Mouse (Mus musculus) left cerebral cortex, postnatal 25 days (tissue): ENCODE results near the gene Bicra. TPM values are rescaled to one million over a fixed set of nuclear protein-coding genes. Genes with fewer than 3 reads are reported as not detected.

Source experiments
- DNase-seq, 2 experiments: peaks; one replicate each; pipeline ENCODE4 v3.0.0; 2022; ENCODE audit warnings: low spot score in 2 of 2, mixed read lengths in 1 of 2
- intact Hi-C: fragments of 180-260 bp; cut with DNase I; formaldehyde crosslinking; loops from one replicate; pipeline ENCODE4 v1.15.1; 2025
- total RNA-seq, 2 experiments: library from RNA; stranded (reverse); gene quantifications; 2 replicates each; pipeline ENCODE4 v1.2.3; 2021

Gene Bicra
- 10 to 100 TPM; 12.6 to 14.3 TPM for total RNA-seq

DNA sequence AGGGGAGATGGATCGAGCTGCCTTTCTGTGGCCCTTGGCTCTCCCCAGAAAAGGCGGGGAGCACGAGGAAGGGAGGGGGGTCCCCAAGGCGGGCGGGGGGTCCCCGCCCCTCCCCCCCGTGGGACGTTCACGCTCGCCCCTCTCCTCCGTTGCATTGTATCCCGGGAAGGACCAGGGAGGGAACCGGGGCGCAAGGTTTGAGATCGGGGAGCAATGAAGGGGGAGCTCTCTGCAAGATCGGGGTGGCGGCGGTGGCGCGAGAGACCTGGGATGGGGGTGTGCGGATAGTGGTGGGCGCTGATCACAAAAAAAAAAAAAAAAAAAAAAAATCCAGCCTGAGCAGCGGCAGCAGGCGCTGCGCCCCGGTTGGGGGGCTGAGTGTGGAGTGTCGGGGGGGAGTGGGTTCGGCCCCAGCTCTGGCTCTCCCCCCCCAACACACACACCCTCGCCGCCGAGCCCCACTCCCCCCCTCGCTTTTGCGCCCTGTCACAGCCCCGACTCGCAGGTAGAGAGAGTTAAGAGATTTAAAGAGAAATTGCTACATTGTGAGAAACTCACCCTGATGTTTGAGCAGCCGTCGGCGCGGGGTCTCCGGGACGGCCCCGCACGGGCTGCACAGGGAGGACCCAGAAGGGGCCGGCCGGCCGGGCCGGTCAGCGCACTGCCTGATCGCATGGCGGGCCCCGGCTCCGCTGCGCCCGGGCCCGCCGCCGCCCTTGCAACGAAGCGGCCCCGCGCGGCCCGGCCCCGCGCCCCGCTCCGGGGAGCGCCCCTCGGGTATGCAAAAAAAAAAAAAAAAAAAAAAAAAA, at the start of gene Bicra:
Bicra (minus strand) TSS at position 584 of the 809 bp plus-strand sequence.
- DNase-seq = peak; percentile 81
- intact Hi-C loops = loop anchor here (2.0 kb wide), 1 partner anchor 45 kb away; no protein-coding TSS in a partner anchor

DNA sequence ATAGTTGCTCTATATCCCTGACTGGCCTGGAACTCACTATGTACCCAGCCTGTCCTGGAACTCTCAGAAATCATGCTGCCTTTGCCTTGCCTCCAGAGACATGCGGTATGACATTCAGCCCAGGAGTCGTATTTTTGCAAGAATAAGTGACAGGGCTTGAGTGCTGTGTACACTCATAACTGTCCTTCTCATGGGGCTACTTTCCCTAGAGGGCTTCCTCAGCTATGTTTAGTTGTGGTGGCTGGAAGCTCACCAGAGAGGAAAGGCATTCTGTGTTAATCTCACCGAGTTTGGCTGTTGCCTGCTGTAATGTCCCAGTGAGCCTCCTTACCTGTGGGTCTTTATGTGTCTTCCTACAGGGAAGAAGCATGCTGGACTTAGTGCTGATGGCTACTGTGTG, 46.9 kb upstream of the Bicra start:
- intact Hi-C loops = no loop called here
- no peak for DNase-seq

DNA sequence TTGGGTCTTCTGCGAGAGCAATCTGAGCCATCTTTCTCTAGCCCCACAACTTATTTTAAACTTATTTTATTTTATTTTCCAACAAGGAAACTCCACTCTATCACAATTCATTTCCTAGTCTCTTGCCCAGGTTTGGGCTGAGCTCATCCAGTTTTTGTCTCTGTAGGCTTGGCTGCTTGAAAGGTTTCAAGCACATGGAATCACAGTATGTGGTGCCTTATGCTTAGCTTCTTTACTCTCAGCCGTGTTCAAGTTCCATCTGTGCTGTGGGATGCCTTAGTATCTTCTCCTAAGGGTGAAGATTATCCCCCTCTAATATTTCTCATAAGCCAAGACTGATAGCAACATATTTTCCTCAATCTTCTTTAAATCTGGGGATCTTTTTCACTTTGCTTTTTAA, 39.9 kb upstream of the Bicra start:
- intact Hi-C loops = no loop called here
- DNase-seq = no peak

DNA sequence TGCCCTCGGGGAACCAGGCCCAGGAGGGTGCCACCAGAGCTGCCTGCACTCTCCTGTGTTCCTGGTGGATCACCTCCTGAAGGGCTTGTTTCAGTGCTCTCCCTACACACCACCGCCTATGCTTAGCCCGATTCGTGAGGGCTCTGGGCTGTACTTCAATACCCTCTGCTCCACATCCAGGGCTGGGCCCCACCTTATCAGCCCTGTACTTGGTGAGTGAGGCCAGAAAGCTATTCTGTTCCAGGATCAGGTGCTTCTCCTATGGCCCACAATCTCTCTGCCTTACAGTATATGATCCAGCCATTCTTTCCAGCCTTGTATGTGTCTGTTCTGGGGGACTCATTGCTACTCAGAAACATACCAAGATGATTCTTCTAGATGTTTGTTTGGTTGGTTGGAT, 35.6 kb upstream of the Bicra start:
- intact Hi-C loops = no loop called here
- no peak for DNase-seq

DNA sequence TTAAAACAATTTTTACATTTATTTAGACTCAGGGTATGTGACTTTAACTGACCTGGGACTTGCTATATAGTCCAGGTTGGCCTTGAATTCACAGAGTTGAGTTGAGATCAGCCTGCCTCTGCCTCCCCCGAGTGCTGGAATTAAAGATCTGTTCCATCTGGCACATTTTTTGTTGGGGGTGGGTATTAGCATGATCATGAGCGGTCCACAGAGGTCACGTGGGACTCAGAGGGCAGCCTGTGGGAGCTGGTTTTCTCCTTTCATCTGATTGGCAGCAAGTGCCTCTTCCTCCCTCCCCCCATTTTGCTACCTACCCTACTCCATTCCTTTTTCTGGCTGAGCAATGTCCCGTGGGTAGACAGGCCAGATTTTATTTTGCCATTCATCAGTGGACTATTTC, 32.9 kb upstream of the Bicra start:
- intact Hi-C loops = no loop called here
- DNase-seq = no peak

DNA sequence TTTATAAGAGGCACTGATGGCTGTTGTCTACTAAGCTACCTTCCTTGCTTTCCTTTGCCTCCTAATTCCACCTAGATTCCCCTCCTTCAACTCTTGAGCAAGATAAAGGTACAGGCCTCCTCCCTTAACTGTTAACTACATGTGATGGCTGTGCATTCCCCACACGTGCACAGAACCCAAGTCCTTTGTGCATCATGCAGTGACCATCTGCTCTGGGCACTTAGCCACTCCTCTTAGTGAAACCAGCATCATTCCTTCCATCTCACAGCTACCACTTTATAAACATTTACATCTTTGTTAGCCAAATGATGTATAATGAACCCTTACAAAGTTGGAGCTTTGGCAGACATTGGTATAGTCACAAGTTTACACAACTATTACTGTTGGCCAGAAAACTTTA, 32.2 kb upstream of the Bicra start:
- intact Hi-C loops = no loop called here
- DNase-seq = no peak

DNA sequence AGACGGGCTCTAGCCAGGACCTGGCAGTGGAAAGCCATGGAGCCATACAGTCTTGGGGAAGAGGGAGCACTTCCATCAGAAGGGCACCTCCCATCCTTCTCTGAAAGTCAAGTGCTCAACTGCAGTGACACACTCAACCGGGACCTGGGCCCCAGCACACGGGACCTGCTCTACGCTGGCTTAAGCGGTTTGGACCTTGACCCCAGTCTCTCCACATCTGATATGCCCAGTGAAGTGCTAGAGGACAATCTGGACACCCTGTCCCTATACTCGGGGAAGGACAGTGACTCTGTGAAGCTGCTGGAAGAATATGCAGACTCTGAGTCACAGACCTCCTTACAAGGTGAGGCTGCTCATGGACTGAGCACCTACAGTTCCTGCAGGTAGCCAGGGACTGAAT, 24.2 kb upstream of the Bicra start:
- no peak for DNase-seq
- intact Hi-C loops = no loop called here

DNA sequence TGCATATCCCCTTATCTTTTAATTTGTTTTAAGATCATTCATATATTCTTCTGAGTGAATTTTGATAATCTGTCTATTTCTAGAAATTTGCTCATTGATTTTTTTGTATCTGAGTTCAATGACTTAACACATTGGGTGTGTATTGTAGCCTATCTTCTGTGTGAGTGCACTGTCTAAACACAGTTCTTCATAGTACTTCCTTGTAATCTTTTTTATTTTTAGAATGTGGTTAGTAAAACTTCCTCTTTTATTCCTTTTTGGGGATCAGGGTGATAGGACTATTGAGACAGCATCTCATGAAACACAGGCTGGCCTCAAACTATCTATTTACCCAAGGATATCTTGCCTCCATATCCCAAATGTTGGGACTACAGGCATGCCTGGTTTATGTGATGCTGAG, 23.1 kb upstream of the Bicra start:
- DNase-seq = no peak
- intact Hi-C loops = no loop called here

DNA sequence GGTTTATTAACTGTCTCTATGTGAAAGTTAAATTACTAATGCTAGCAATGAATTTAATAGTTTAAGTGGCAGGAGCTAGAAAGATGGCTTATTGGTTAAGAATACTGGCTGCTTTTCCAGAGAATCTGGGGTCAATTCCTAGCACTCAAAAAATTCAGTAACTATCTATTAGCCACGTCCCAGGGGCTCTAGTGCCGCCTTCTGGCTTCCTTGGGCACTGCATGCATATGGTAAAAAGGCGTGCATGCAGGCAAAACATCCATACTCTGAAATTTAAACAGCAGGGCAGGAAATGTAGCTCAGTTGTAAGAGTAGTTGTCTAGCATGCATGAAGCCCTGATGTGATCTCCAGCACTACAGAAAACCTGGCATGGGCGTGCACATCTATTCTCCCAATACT, 15.8 kb upstream of the Bicra start:
- intact Hi-C loops = loop anchor here (10.0 kb wide), 1 partner anchor 201 kb away; no protein-coding TSS in a partner anchor
- DNase-seq = no peak

DNA sequence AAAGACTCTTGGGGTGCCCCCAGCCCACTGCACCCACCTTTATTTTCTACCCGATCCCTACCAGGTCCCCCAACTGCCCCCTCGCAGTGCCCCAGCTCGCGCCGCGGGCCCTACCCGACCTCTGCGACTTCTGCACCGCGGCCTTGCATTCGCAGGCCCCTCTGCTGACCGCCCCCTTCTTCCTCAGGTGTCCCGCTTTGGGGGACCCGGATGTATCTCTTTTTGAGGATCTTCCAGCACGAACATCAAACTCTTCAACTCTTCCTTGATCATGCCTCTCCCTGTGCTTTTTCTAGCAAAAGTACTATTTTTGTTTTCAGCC, 14.3 kb upstream of the Bicra start:
- DNase-seq = no peak
- intact Hi-C loops = loop anchor here (10.0 kb wide), 1 partner anchor 203 kb away; no protein-coding TSS in a partner anchor

DNA sequence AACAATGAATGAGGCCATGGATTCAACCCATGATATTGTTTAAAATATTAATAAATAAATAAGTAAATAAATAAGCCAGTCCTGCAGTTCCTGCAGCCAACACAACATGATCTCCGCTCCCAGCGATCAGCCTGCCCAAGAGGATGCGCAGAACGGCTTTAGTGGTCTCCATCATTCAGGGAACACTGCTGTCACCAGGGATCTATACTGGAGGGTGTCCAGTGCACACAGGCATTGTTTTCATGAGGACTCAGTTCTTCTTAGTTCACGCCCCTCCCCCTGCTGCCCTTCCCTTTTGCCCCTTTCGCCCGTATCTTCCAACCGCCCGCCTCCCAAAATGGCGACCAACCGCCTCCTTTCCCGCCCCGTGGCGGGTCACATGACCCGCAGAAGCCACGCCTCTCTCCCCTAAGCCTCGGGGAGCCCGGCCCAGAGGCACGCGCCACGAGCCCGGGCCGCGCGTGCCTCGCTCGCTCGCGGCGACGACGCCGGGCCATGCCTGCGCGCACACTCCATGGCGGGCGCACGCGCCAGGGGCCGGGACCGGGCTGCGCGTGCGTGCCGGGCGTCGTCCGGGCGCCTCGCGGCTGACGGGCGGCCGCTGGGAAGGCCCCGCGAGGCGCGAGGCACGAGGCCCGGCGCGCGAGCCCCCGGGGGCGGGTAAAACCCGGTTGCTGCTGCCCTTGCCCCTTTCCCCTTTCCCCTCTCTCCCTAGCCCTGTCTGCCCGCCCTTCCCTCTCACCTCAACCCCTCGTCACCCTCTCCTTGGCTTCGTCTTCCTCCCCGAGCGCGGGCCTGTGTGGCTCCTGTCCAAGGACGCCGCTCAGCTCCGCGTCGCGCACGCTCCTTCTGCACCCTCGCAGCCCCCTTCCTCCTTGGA, 13.7 kb upstream of the Bicra start, which contains the start of gene Zfp541:
Zfp541 (plus strand) TSS at position 596 of the 880 bp plus-strand sequence.
- no peak for DNase-seq
- intact Hi-C loops = loop anchor here (10.0 kb wide), 1 partner anchor 203 kb away; no protein-coding TSS in a partner anchor

DNA sequence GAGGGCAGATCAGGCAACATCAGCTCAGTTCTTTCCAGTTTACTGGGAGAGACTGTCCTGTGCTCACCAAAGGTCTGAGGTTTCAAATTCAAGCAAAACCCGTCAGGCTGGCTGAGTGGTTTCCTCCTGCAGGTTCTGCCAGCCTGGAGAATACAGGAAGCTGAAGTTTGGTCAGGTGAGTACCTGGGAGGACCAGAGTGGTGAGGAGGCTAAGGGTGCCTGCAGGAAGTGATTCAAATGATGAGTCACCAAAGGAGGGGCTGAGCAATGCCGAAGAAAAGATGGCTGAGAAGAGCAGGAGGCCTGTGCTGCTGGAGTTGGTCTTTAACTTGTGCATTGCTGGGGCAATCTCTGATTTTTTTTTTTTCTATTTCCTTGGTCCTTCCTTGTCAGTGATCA, 9.4 kb upstream of the Bicra start:
- intact Hi-C loops = loop anchor here (5.0 kb wide), 1 partner anchor 100 kb away; no protein-coding TSS in a partner anchor
- DNase-seq = no peak

DNA sequence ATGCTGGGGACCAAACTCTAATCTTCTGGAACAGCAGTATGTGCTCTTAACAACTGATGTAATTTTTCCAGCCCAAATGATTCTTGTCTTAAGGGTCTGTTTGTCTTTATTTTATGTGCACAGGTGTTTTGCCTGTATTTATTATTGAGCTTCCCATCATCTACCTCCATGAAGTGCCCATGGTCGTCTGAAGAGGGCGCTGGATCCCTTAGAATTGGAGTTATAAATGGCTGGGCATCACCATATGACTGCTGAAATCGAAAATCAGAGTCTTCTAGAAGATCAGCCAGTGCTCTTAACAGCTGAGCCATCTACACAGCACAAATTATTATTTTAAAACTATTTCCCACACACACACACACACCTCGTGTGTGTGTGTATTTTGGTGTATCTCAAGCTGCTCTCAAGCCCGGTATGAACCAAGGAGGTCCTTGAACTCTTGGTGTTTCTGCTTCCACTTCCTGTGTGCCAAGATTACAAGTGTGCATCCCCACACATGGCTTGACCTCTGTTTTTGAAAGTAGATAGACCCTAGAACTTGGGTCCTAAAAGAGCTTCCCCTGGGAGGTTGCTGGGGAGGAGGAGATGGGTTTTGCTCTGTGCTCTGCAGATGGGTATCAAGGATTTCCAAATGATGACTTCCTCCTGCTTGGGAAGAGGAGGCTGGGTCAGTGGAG, 8.9 kb upstream of the Bicra start:
- peak; percentile 41 to 62 for DNase-seq
- intact Hi-C loops = loop anchor here (5.0 kb wide), 1 partner anchor 101 kb away; no protein-coding TSS in a partner anchor

DNA sequence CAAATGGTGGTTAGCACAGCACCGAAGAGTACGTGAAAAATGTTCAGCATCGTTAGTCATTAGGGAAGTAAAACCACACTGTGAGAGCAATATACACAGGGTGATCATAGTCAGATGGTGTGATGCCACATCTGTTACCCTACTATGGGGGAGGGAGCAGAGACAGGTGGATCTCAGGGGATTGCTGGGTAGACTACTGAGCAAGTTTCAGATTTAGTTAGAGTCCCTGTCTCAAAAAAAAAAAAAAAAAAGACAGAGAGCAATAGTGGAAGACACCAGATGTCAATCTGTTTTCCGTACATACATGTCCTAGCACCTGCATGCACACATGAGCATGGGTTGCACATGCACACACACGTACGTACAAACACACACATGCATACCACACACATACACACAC, 7.9 kb upstream of the Bicra start:
- DNase-seq = no peak
- intact Hi-C loops = loop anchor here (5.0 kb wide), 1 partner anchor 102 kb away; no protein-coding TSS in a partner anchor

DNA sequence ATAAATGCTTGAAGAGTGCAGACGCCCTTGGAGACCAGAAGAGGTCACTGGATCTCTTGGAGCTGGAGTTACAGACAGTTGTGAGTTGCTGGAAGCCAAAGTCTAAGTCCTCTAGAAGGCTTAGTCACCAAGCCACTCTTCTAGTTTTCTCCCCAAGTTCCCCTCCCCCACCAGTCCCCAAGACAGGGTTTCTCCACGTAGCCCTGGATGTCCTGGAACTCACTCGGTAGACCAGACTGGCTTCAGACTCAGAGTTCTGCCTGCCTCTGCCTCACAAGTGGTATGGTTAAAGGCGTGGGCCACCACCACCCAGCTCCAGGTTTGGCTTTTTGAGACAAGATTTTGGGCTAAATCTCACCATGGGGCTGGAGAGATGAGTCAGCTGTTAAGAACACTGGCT, 7.2 kb upstream of the Bicra start:
- DNase-seq = no peak
- intact Hi-C loops = loop anchor here (5.0 kb wide), 1 partner anchor 102 kb away; no protein-coding TSS in a partner anchor

DNA sequence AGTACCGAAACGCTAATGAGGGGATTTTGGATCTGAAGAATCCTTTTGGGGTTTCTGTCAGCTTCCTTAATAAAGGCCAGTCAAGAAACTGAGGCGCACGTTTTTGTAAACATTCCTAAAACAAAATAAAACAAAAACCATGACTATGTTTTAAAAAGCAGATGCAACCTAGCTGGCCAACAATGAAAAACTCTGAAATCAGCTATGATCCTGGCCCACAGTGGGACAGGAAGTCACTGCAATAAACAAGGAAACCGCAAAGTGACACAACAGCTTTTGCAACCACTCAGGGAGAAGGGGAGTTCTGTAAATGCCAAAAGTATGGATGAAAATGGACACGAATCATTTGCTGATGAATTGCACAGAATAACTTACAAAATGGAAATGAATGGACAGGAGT, 5.4 kb upstream of the Bicra start:
- intact Hi-C loops = no loop called here
- DNase-seq = no peak

DNA sequence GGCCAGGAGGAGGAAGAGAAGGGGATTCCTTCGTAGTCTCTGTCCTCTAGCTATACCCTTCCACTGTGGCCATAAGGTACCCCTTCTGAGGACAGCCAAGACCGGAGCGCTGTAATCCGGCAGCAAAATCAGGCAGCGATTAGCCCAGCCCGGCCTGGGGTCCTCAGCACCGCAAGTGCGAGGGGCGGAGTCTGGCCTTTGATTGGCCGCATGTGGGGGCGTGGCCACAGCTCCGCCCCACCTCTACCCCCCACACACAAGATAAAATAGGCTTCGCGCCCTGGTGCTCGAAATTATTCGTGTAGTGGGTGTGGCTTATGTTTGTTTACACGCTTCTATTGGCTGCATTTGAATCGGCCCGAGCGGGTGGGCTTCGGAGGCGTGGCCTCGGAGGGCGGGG, 5.0 kb upstream of the Bicra start:
- peak; percentile 90 to 93 for DNase-seq
- intact Hi-C loops = loop anchor here (1.0 kb wide), 1 partner anchor 69 kb away; no protein-coding TSS in a partner anchor

DNA sequence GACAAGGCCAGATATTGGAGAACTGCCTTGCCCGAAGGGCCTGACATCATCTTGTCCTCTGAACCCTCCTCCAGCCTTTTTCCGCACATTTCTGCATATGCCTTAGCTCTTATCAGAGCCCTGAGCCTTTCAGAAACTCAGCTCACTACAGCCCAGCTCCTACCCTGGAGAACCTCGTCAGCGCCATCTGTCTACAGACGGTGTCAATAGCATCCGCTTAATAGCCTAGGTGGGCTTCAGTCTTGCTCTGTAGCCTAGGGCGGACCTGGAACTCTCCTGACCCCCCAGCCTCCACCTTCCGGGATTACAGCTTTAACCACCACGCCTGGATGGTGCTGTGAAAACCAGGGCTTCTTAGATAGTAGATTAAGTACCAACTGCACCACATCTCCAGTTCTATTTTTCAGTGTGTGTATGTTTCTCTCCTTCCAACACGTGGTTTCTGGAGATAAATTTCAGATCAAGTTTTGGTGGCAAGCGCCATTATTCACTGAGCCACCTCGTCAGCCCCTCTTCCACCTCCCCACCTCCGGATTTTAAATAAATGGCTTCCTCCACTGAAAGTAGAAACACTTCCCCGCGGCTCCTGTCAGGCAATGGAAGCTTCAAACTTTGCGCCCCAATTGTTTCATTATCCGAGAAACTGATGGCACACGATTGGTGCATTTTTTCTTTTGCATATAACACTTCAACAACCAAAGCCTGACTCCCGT, 4.3 kb upstream of the Bicra start:
- peak; percentile 77 to 85 for DNase-seq
- intact Hi-C loops = loop anchor here (1.0 kb wide), 1 partner anchor 69 kb away; no protein-coding TSS in a partner anchor

DNA sequence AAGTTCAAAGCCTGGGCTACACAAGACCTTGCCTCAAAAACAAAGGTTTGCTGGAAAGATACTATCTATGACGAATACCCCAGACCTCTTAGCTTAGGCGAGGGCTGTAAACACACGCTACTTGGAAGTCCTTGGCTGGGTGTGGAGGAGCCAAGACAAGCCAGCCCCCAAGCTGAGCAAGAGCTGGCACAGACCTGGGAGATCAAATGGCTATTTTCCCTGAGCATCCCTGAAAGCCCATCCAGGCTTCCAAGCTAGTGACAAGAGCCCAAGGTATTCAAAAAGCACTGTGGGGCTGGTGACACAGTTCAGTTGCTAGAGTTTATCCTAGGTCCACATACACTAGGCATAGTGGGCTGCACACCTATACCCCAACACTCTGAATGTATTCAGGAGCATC, 2.9 kb upstream of the Bicra start:
- DNase-seq = no peak
- intact Hi-C loops = no loop called here
